10 mouse cellular contexts compared by ENCODE assay signal in the genomic region with DNA sequence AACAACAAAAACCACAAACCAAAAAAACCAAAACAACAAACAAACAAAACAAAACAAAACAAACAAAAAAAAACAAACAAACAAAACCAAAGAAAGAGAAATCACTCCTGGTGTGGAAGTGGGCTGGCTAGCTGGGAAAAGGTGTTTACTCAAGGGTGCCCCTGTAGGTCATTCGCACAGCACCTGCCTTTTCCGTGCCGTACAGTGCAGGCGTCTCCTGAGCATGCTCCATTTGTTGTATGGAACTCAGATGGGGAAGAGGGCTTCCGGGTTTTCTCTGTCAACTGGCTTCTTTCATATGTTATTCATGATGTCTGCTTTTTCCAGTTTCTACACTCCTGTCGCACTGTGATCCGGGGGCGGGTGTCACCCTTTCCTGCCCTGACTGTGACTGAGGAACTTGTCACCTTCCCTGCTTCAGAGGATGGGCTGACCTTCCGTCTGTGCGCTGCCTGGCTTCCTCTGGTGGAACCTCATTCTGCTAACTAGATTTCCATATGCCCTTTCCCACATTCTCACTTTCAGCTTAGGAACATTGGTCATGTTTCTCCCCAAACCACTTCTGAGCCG.
DNase-seq lines count a peak whose midpoint lies in the region; ATAC-seq and TF ChIP-seq lines count a peak whose summit lies in the region.
"Had no signal": no experiment of that assay in that cellular context is flagged by ENCODE, and none has a peak within 500 bp of the region (broad histone marks: within the 10 kb centered on the region; RNA-seq: fewer than 3 reads in every experiment).

No protein-coding gene starts in this region.

- ATAC-seq in heart, postnatal 0 days (ENCODE audit: insufficient read depth, low read depth): no peak
- no peak for ATAC-seq in limb, embryonic 14.5 days (ENCODE audit: low FRiP score, low read depth)

- H3K27me3 ChIP-seq in heart, postnatal 0 days (ENCODE audit: control insufficient read depth, insufficient read depth, low read length): peaks cover 3% of the 10 kb centered on the region; the same call in 1 of the 2 replicates
- no peaks in the 10 kb centered on the region for H3K27me3 ChIP-seq in embryonic facial prominence, embryonic 10.5 days (replicated peaks; ENCODE audit: low read depth, poor library complexity, severe bottlenecking)
- H3K27me3 ChIP-seq in limb, embryonic 14.5 days (ENCODE audit: control insufficient read depth, insufficient read depth, low read length): no peaks in the 10 kb centered on the region

- TF ChIP-seq POLR2A in limb, embryonic 14.5 days (IDR thresholded peaks at IDR 0.05; ENCODE audit: borderline replicate concordance, extremely low read depth, insufficient read depth, insufficient read length): no peak

- no peak for TF ChIP-seq EP300 in heart, postnatal 0 days (IDR thresholded peaks at IDR 0.05; ENCODE audit: low read depth)

- no peaks in the 10 kb centered on the region for H3K4me1 ChIP-seq in heart, postnatal 0 days (ENCODE audit: control insufficient read depth, insufficient read depth)
- no peaks in the 10 kb centered on the region for H3K4me1 ChIP-seq in embryonic facial prominence, embryonic 10.5 days
- H3K4me1 ChIP-seq in limb, embryonic 14.5 days (ENCODE audit: control insufficient read depth, insufficient read depth, low read length): no peaks in the 10 kb centered on the region

- H3K36me3 ChIP-seq in heart, postnatal 0 days (replicated peaks; ENCODE audit: control insufficient read depth, insufficient read depth, low read length): no peaks in the 10 kb centered on the region
- H3K36me3 ChIP-seq in embryonic facial prominence, embryonic 10.5 days (replicated peaks): no peaks in the 10 kb centered on the region
- no peaks in the 10 kb centered on the region for H3K36me3 ChIP-seq in limb, embryonic 14.5 days (ENCODE audit: control insufficient read depth, insufficient read depth, low read length)
- H3K36me3 ChIP-seq: G1E had no signal

- no peak overlapping the region for H3K9ac ChIP-seq in heart, postnatal 0 days (replicated peaks; ENCODE audit: low read depth, low read length)
- H3K9ac ChIP-seq in limb, embryonic 14.5 days (ENCODE audit: low read depth, low read length, severe bottlenecking): no peak overlapping the region

- 41% methylated on average over 11 of the region's 11 CpGs for WGBS in heart, postnatal 0 days
- 64% methylated on average over 11 of the region's 11 CpGs for WGBS in embryonic facial prominence, embryonic 10.5 days
- 67% methylated on average over 11 of the region's 11 CpGs for WGBS in limb, embryonic 14.5 days

- H3K27ac ChIP-seq in heart, postnatal 0 days (ENCODE audit: low read depth): no peak overlapping the region
- H3K27ac ChIP-seq in embryonic facial prominence, embryonic 10.5 days (replicated peaks): no peak overlapping the region
- H3K27ac ChIP-seq in limb, embryonic 14.5 days (replicated peaks; ENCODE audit: low read depth, low read length): no peak overlapping the region
- H3K27ac ChIP-seq: gastrocnemius, adult 2 months had no signal

- H3K4me2 ChIP-seq in heart, postnatal 0 days (ENCODE audit: low read depth, low read length): peak overlapping the region; percentile 51
- peak overlapping the region; percentile 37 for H3K4me2 ChIP-seq in limb, embryonic 14.5 days (replicated peaks; ENCODE audit: low read depth, low read length, severe bottlenecking)

- peak overlapping the region; percentile 30 for H3K4me3 ChIP-seq in heart, postnatal 0 days (ENCODE audit: low read depth, low read length)
- H3K4me3 ChIP-seq in embryonic facial prominence, embryonic 10.5 days: 0 out of 2 replicates have a peak overlapping the region, but pooled peaks have one; percentile 31
- H3K4me3 ChIP-seq in limb, embryonic 14.5 days (replicated peaks; ENCODE audit: low read length): no peak overlapping the region
- H3K4me3 ChIP-seq: gastrocnemius, adult 2 months had no signal

- no peak for DNase-seq in heart, postnatal 0 days (ENCODE audit: low spot score)
- no peak for DNase-seq in heart, adult 18-20 months
- DNase-seq in CD4-positive, CD25-positive, alpha-beta regulatory T cell, adult 2 months (ENCODE audit: low read depth, low spot score): peak; percentile 30
- DNase-seq in embryonic facial prominence, embryonic 10.5 days (ENCODE audit: low spot score): no peak
- no peak for DNase-seq in limb, embryonic 14.5 days (ENCODE audit: low spot score)
- DNase-seq in cerebellum, adult 18-20 months: no peak
- DNase-seq in adrenal gland, postnatal 36 days: no peak
- no peak for DNase-seq in adrenal gland, adult 2 months
- DNase-seq: gastrocnemius, adult 2 months had no signal

- TF ChIP-seq CTCF in heart, postnatal 0 days (IDR thresholded peaks at IDR 0.05; ENCODE audit: low read depth): no peak

- no peaks in the 10 kb centered on the region for H3K9me3 ChIP-seq in heart, postnatal 0 days (replicated peaks; ENCODE audit: control insufficient read depth, low read length)
- H3K9me3 ChIP-seq in embryonic facial prominence, embryonic 10.5 days: no peaks in the 10 kb centered on the region
- H3K9me3 ChIP-seq in limb, embryonic 14.5 days (ENCODE audit: control insufficient read depth, low read length): 0 out of 2 replicates have a peak, but pooled peaks cover 3% of the 10 kb centered on the region
